Mouse (Mus musculus) CH12.LX (cell line): ENCODE measurements around the gene Max. TPM values are rescaled to one million over a fixed set of nuclear protein-coding genes. Genes with fewer than 3 reads are reported as not detected.

ENCODE experiments used
- DNase-seq: peaks from one replicate; pipeline ENCODE4 v3.0.0-alpha.2; 2013; ENCODE audit errors: extremely low read depth
- H3K27ac ChIP-seq: 2 replicates; pipeline ENCODE4 v1.5.1; 2012; ENCODE audit warnings: low read depth, mild to moderate bottlenecking, control low read depth, moderate library complexity; ENCODE audit not compliant: insufficient read depth
- H3K27me3 ChIP-seq: replicated peaks from 2 replicates; pipeline ENCODE3; 2012; ENCODE audit warnings: inconsistent platforms
- H3K36me3 ChIP-seq, 2 experiments: replicated peaks in 1 of 2; 2 replicates each; pipeline versions ENCODE3 to v1.6.1; 2012; ENCODE audit warnings: inconsistent platforms in 1 of 2, low read length in 1 of 2, mild to moderate bottlenecking in 1 of 2, mixed read lengths in 1 of 2, moderate library complexity in 1 of 2; ENCODE audit not compliant: control insufficient read depth in 1 of 2, insufficient read depth in 1 of 2
- H3K4me1 ChIP-seq, 2 experiments: 2 replicates each; pipeline ENCODE4 v1.6.1; 2012; ENCODE audit warnings: inconsistent platforms in 1 of 2, moderate library complexity in 1 of 2; ENCODE audit not compliant: insufficient read depth in 2 of 2, control insufficient read depth in 1 of 2
- H3K4me2 ChIP-seq: 2 replicates; pipeline ENCODE4 v1.6.1; 2012; ENCODE audit warnings: low read depth, mild to moderate bottlenecking, control low read depth; ENCODE audit not compliant: poor library complexity, insufficient read depth, severe bottlenecking
- H3K4me3 ChIP-seq, 3 experiments: fragments of 150-350 bp in 1 of 3; sonication (generic) in 1 of 3; replicated peaks in 1 of 3; 2 replicates each; pipeline versions ENCODE3 to v1.5.1; 2011 to 2012; ENCODE audit warnings: low read depth in 2 of 3, low read length in 2 of 3, mild to moderate bottlenecking in 2 of 3, moderate library complexity in 2 of 3, control low read depth in 1 of 3, improper control_type of control experiment in 1 of 3, inconsistent platforms in 1 of 3, mixed read lengths in 1 of 3; ENCODE audit not compliant: poor library complexity in 1 of 3
- H3K79me2 ChIP-seq: replicated peaks from 2 replicates; pipeline ENCODE4 v1.6.1; 2012; ENCODE audit warnings: mild to moderate bottlenecking, moderate library complexity; ENCODE audit not compliant: control insufficient read depth, poor library complexity, insufficient read depth, severe bottlenecking; ENCODE audit errors: extremely low read depth
- H3K9ac ChIP-seq: 2 replicates; pipeline ENCODE4 v1.6.1; 2012; ENCODE audit warnings: low read depth, mild to moderate bottlenecking, control low read depth, moderate library complexity; ENCODE audit not compliant: insufficient read depth
- H3K9me3 ChIP-seq: replicated peaks from 2 replicates; pipeline ENCODE3; 2012; ENCODE audit warnings: low read length, inconsistent platforms, mixed read lengths
- BHLHE40 ChIP-seq: IDR thresholded peaks from 2 replicates; pipeline ENCODE4 v1.6.1; 2011; ENCODE audit warnings: mild to moderate bottlenecking, low read depth, low read length, improper control_type of control experiment
- CHD1 ChIP-seq: IDR thresholded peaks from 2 replicates; pipeline ENCODE4 v1.6.1; 2012; ENCODE audit warnings: low read depth, low read length, improper control_type of control experiment, inconsistent platforms
- CHD2 ChIP-seq: IDR thresholded peaks from 2 replicates; pipeline ENCODE4 v1.6.1; 2011; ENCODE audit warnings: low read length, improper control_type of control experiment
- CTCF ChIP-seq, 2 experiments: IDR thresholded peaks in 1 of 2; conservative IDR thresholded peaks in 1 of 2; 2 replicates each; pipeline ENCODE4 v1.5.1; 2011 to 2012; ENCODE audit warnings: low read depth in 2 of 2, low read length in 2 of 2, improper control_type of control experiment in 1 of 2, inconsistent platforms in 1 of 2, mild to moderate bottlenecking in 1 of 2, moderate library complexity in 1 of 2
- E2F4 ChIP-seq: IDR thresholded peaks from 2 replicates; pipeline ENCODE4 v1.6.1; 2011; ENCODE audit warnings: low read depth, low read length, improper control_type of control experiment; ENCODE audit not compliant: insufficient replicate concordance
- ELF1 ChIP-seq: IDR thresholded peaks from 2 replicates; pipeline ENCODE4 v1.6.1; 2014; ENCODE audit warnings: low read depth, mild to moderate bottlenecking, inconsistent platforms, low read length, improper control_type of control experiment
- EP300 ChIP-seq: IDR thresholded peaks from 2 replicates; pipeline ENCODE4 v1.6.1; 2011; ENCODE audit warnings: low read length, improper control_type of control experiment
- GABPA ChIP-seq: IDR thresholded peaks from 2 replicates; pipeline ENCODE4 v1.6.1; 2012; ENCODE audit warnings: low read depth, low read length, improper control_type of control experiment, inconsistent platforms; ENCODE audit not compliant: insufficient replicate concordance
- HCFC1 ChIP-seq: IDR thresholded peaks from 2 replicates; pipeline ENCODE4 v1.6.1; 2012; ENCODE audit warnings: low read depth, mild to moderate bottlenecking, inconsistent platforms, low read length, improper control_type of control experiment
- JUN ChIP-seq: IDR thresholded peaks from 2 replicates; pipeline ENCODE4 v1.6.1; 2011; ENCODE audit warnings: low read depth, mild to moderate bottlenecking, low read length, improper control_type of control experiment, moderate library complexity; ENCODE audit not compliant: insufficient read depth
- JUND ChIP-seq: conservative IDR thresholded peaks from 2 replicates; pipeline ENCODE4 v1.6.1; 2011; ENCODE audit warnings: low read depth, low read length, improper control_type of control experiment
- KAT2A ChIP-seq: IDR thresholded peaks from 2 replicates; pipeline ENCODE4 v1.6.1; 2012; ENCODE audit warnings: low read length, improper control_type of control experiment, inconsistent platforms; ENCODE audit not compliant: insufficient replicate concordance
- MAX ChIP-seq: IDR thresholded peaks from 2 replicates; pipeline ENCODE4 v1.6.1; 2011; ENCODE audit warnings: low read length, improper control_type of control experiment
- MAZ ChIP-seq: IDR thresholded peaks from 2 replicates; pipeline ENCODE4 v1.6.1; 2012; ENCODE audit warnings: low read depth, mild to moderate bottlenecking, inconsistent platforms, low read length, improper control_type of control experiment, moderate library complexity
- NELFE ChIP-seq: IDR thresholded peaks from 2 replicates; pipeline ENCODE4 v1.6.1; 2011; ENCODE audit warnings: low read depth, low read length, improper control_type of control experiment
- NRF1 ChIP-seq: IDR thresholded peaks from 2 replicates; pipeline ENCODE4 v1.6.1; 2014; ENCODE audit warnings: low read depth, mild to moderate bottlenecking, inconsistent platforms, low read length, improper control_type of control experiment, moderate library complexity
- POLR2A ChIP-seq: IDR thresholded peaks from 2 replicates; pipeline ENCODE4 v1.6.1; 2011; ENCODE audit warnings: low read depth, mild to moderate bottlenecking, improper control_type of control experiment, low read length
- RCOR1 ChIP-seq: conservative IDR thresholded peaks from 2 replicates; pipeline ENCODE4 v1.6.1; 2012; ENCODE audit warnings: low read depth, mild to moderate bottlenecking, inconsistent platforms, low read length, improper control_type of control experiment
- SMC3 ChIP-seq: IDR thresholded peaks from 2 replicates; pipeline ENCODE4 v1.6.1; 2011; ENCODE audit warnings: low read depth, low read length, improper control_type of control experiment
- TCF12 ChIP-seq: IDR thresholded peaks from 2 replicates; pipeline ENCODE4 v1.6.1; 2014; ENCODE audit warnings: low read depth, mild to moderate bottlenecking, inconsistent platforms, low read length, improper control_type of control experiment
- UBTF ChIP-seq: IDR thresholded peaks from 2 replicates; pipeline ENCODE4 v1.6.1; 2012; ENCODE audit warnings: low read depth, mild to moderate bottlenecking, inconsistent platforms, low read length, improper control_type of control experiment, moderate library complexity
- USF1 ChIP-seq: IDR thresholded peaks from 2 replicates; pipeline ENCODE4 v1.6.1; 2014; ENCODE audit warnings: low read depth, mild to moderate bottlenecking, inconsistent platforms, low read length, improper control_type of control experiment
- ZC3H11A ChIP-seq: IDR thresholded peaks from 2 replicates; pipeline ENCODE4 v1.6.1; 2012; ENCODE audit warnings: low read depth, mild to moderate bottlenecking, inconsistent platforms, low read length, improper control_type of control experiment
- ZMIZ1 ChIP-seq: IDR thresholded peaks from 2 replicates; pipeline ENCODE4 v1.6.1; 2012; ENCODE audit warnings: low read depth, mild to moderate bottlenecking, inconsistent platforms, low read length, improper control_type of control experiment
- dilution Hi-C: fragments of 300-500 bp; cut with MboI; formaldehyde crosslinking; loops from 2 replicates; pipeline ENCODE4 v1.14.3; 2020; ENCODE audit warnings: low sequenced_read_pairs; ENCODE audit not compliant: extremely low pct_unique_long_range_greater_than_20kb, extremely low pct_ligation_motif_present
- in situ Hi-C: fragments of 300-500 bp; cut with MboI; formaldehyde crosslinking; loops from 3 replicates; pipeline ENCODE4 v1.14.3; 2019; ENCODE audit warnings: low sequenced_read_pairs, low pct_ligation_motif_present, low pct_unique_long_range_greater_than_20kb, mixed read lengths
- polyA plus RNA-seq: library from polyadenylated mRNA; unstranded; fragments of >175 nt; gene quantifications from 2 replicates; pipeline ENCODE4 v1.2.1, GENCODE M21; 2012; ENCODE audit warnings: low read depth; ENCODE audit not compliant: insufficient read length
- total RNA-seq, 2 experiments: library from RNA; depleted of rRNA; stranded (reverse); fragments of 300-350 nt in 1 of 2; fragments of >200 nt in 1 of 2; gene quantifications; 2 replicates each; pipeline ENCODE4 v1.2.3; 2012 to 2014

The Max gene
- total and polyA plus RNA-seq, 3 experiments, result 23.9 to 128 (median 69.6) TPM

DNA sequence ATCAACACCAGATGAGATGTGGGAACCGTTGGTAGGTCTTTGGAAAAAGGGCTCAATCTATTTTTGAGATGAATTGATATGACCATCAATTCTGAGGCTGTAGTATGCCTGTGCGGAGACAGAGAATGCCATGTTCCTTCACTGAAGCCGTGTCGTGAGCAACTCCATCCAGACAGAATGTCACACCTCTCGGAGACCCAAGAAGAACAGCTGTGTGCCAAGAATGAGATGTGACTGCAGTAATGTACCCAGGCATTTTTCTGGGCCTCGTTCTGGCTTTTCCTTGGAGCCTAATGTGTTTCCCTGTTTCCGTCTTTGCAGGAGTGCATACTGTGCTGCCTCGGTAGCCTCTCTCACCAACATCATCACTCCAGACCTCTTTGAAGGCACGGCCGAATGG, 65.0 kb downstream of the Max start:
- Histone ChIP-seq H3K4me2 (no peak overlapping the region), H3K4me3 (no peak overlapping the region), H3K79me2 (no peaks in the 10 kb centered on the region), H3K27ac (no peak overlapping the region), H3K4me1 (no peaks in the 10 kb centered on the region), H3K27me3 (no peaks in the 10 kb centered on the region), H3K36me3 (peaks cover 6 to 73% of the 10 kb centered on the region in 2 experiments), H3K9ac (no peak overlapping the region), H3K9me3 (no peaks in the 10 kb centered on the region)
- dilution Hi-C loops, result no loop called here
- TF ChIP-seq SMC3, result no peak
- TF ChIP-seq EP300, result no peak
- no peak for TF ChIP-seq MAZ
- TF ChIP-seq HCFC1, result no peak
- no peak for TF ChIP-seq ZC3H11A
- TF ChIP-seq TCF12, result no peak
- TF ChIP-seq E2F4, result no peak
- TF ChIP-seq USF1, result no peak
- no peak for TF ChIP-seq CHD1
- no peak for TF ChIP-seq CHD2
- no peak for TF ChIP-seq BHLHE40
- no peak for TF ChIP-seq MAX
- no peak for TF ChIP-seq ZMIZ1
- TF ChIP-seq POLR2A, result no peak
- TF ChIP-seq UBTF, result no peak
- no peak for TF ChIP-seq GABPA
- in situ Hi-C loops, result no loop called here
- DNase-seq, result no peak

DNA sequence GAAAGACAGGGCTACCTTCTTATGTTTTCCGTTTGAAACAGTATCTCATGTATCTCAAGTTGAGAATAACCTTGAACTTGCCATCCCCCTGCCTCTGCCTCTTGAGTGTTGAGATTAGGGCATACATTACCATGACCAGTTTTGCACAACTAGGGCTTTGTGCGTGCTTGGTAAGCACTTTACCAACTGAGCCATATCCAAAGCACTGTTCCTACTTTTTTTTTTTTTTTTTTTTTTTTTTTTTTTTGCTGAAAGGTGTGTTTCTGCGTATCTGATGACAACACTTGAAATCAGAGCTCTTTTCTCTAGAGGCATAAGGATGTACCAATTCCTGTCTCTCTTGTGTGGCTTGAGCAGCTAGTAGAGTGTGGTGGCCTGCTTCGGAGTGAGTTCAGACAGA, 65.4 kb downstream of the Max start:
- no peak for DNase-seq
- Histone ChIP-seq H3K4me2 (no peak overlapping the region), H3K4me1 (no peaks in the 10 kb centered on the region), H3K79me2 (no peaks in the 10 kb centered on the region), H3K9me3 (no peaks in the 10 kb centered on the region), H3K4me3 (no peak overlapping the region), H3K27ac (no peak overlapping the region), H3K27me3 (no peaks in the 10 kb centered on the region), H3K36me3 (peaks cover 6 to 76% of the 10 kb centered on the region in 2 experiments), H3K9ac (no peak overlapping the region)
- no peak for TF ChIP-seq POLR2A
- no peak for TF ChIP-seq CTCF (conservative IDR thresholded peaks at IDR 0.05 in 1 of 2, IDR thresholded peaks at IDR 0.05 in 1 of 2; ENCODE audit: low read depth in 2 of 2, low read length in 2 of 2)
- no peak for TF ChIP-seq JUND
- TF ChIP-seq NRF1, result no peak
- TF ChIP-seq TCF12, result no peak
- no peak for TF ChIP-seq JUN
- no peak for TF ChIP-seq UBTF
- TF ChIP-seq RCOR1, result no peak
- TF ChIP-seq KAT2A, result no peak
- TF ChIP-seq ELF1, result no peak
- TF ChIP-seq NELFE, result no peak
- in situ Hi-C loops (no loop called here), dilution Hi-C loops (no loop called here)
